In genomic region chr2:152669256-152669638, GRCm38 (mm10) we compare ENCODE assay signal across 8 mouse cellular contexts. TPM values are rescaled to one million over a fixed set of nuclear protein-coding genes. Genes with fewer than 3 reads are reported as not detected.
DNase-seq lines count a peak whose midpoint lies in the region; ATAC-seq lines count a peak whose summit lies in the region.

H13 (plus strand) TSS chr2:152669461.

- H3K4me2 ChIP-seq in hindbrain, embryonic 13.5 days = peak within 1 kb of the TSS; percentile 95

- peak within 1 kb of the TSS; percentile 100 for H3K4me3 ChIP-seq in hindbrain, embryonic 13.5 days

- under 1% methylated on average over 35 of the region's 35 CpGs for WGBS in hindbrain, embryonic 13.5 days

- peak within 1 kb of the TSS; percentile 99 for H3K9ac ChIP-seq in hindbrain, embryonic 13.5 days

- ATAC-seq in hindbrain, embryonic 13.5 days (ENCODE audit: low FRiP score) = peak; percentile 80

- peak within 1 kb of the TSS; percentile 99 for H3K27ac ChIP-seq in hindbrain, embryonic 13.5 days

- H3K4me1 ChIP-seq in hindbrain, embryonic 13.5 days (replicated peaks) = peaks cover 41% of the 10 kb centered on the region

- peak; percentile 96 for DNase-seq in Muller cell, postnatal 12 days (ENCODE audit: inconsistent ontology term)
- peak; percentile 92 for DNase-seq in cerebellum, adult 9-11 months
- peak; percentile 84 to 88 for DNase-seq in frontal cortex, postnatal 14 days (ENCODE audit: low spot score in 2 of 2)
- peak; percentile 90 for DNase-seq in layer of hippocampus, postnatal 25 days (ENCODE audit: extremely low spot score in 1 of 2, low spot score in 1 of 2)
- DNase-seq in lung, postnatal 25 days (ENCODE audit: low spot score) = peak; percentile 92
- peak; percentile 95 for DNase-seq in retina, embryonic 14.5 days (ENCODE audit: low spot score)
- peak; percentile 94 for DNase-seq in thymus, postnatal 4 days

- H3K27me3 ChIP-seq in hindbrain, embryonic 13.5 days = no peaks in the 10 kb centered on the region

- H3K9me3 ChIP-seq in hindbrain, embryonic 13.5 days = no peaks in the 10 kb centered on the region

- H3K36me3 ChIP-seq in hindbrain, embryonic 13.5 days = peaks cover 15% of the 10 kb centered on the region; the same call in 1 of the 2 replicates

RNA-seq across cellular contexts. Expression of gene H13, which starts in this region (rescaled TPM):
- 168 and 169 TPM in 2 replicates for polyA plus RNA-seq in hindbrain, embryonic 13.5 days (2015; fragmentation: Nextera tagmentation; extraction: Ambion mirVana)
- total RNA-seq in layer of hippocampus, postnatal 25 days (2021) = 10 to 100 TPM; 78.4 to 81.8 TPM

Comparison
In these comparisons a context has a peak if more than half of its experiments do, and no peak if none do; other contexts are left out.
1. Peak in every context shown above with its lines: DNase-seq, ATAC-seq, H3K4me3 ChIP-seq and H3K27ac ChIP-seq.